Mouse (Mus musculus) bone marrow macrophage, adult 2 months (primary cell): ENCODE data around the gene Rpp40.

ENCODE experiments used
- CTCF ChIP-seq: IDR thresholded peaks from 2 replicates; pipeline ENCODE4 v1.5.1; 2012; ENCODE audit warnings: low read depth, mild to moderate bottlenecking, low read length, moderate library complexity
- POLR2A ChIP-seq: IDR thresholded peaks from 2 replicates; pipeline ENCODE4 v1.6.1; 2012; ENCODE audit warnings: mild to moderate bottlenecking, low read depth, low read length, borderline replicate concordance

GRCm38 (mm10) chr13:35905879-35906481 lies at the start of gene Rpp40:
- no peak for TF ChIP-seq CTCF
- TF ChIP-seq POLR2A: no peak
